Comparison of ENCODE assay signal across 14 mouse cellular contexts in the genomic region with DNA sequence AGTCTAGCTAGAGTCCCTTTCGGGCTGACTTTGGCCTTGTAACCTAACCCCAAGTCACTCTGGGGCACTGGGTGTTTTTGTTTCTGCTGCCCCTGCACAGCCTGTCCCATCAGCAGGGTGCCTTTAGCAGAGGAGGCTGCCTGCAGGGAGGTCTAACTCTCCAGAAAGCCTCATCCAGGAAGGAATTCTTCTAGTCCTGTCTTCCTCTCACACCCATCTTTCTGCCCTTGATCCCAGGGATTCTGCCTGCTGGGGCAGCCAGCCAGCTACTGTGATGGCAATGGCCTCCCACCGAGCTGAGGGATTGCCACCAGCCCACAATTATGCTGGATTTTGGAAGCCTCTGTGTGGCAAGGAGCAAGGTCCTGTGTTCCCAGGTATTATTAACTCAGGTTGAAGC.
DNase-seq lines count a peak whose midpoint lies in the region; ATAC-seq and TF ChIP-seq lines count a peak whose summit lies in the region.
"Had no signal": no experiment of that assay in that cellular context is flagged by ENCODE, and none has a peak within 500 bp of the region (broad histone marks: within the 10 kb centered on the region; RNA-seq: fewer than 3 reads in every experiment).

No protein-coding gene starts in this region.

- intact Hi-C loops in heart, postnatal 36 days (cut with DNase I) = no loop called here

- H3K27me3 ChIP-seq in heart, embryonic 10.5 days (ENCODE audit: insufficient read depth, poor library complexity, severe bottlenecking) = no peaks in the 10 kb centered on the region
- H3K27me3 ChIP-seq in ES-Bruce4 (ENCODE audit: control insufficient read depth, insufficient read depth, low read length, poor library complexity, severe bottlenecking) = no peaks in the 10 kb centered on the region; the same call in none of the 2 replicates
- no peaks in the 10 kb centered on the region for H3K27me3 ChIP-seq in forebrain, embryonic 16.5 days (replicated peaks; ENCODE audit: control insufficient read depth, insufficient read depth, low read length)
- H3K27me3 ChIP-seq: limb, embryonic 15.5 days; lung, embryonic 15.5 days had no signal

- H3K9me3 ChIP-seq in heart, embryonic 10.5 days = no peaks in the 10 kb centered on the region
- no peaks in the 10 kb centered on the region for H3K9me3 ChIP-seq in ES-Bruce4 (replicated peaks; ENCODE audit: control insufficient read depth, insufficient read depth, low read length, poor library complexity, severe bottlenecking)
- H3K9me3 ChIP-seq in forebrain, embryonic 16.5 days (ENCODE audit: control insufficient read depth, low read length) = no peaks in the 10 kb centered on the region
- H3K9me3 ChIP-seq: limb, embryonic 15.5 days; lung, embryonic 15.5 days had no signal

- no peak for ATAC-seq in frontal cortex, adult (ENCODE audit: low TSS enrichment)
- no peak for ATAC-seq in forebrain, embryonic 16.5 days
- ATAC-seq: CD4-positive, CD25-positive, alpha-beta regulatory T cell, adult 4 months had no signal

- peaks cover 9% of the 10 kb centered on the region; the same call in 1 of the 2 replicates for H3K4me1 ChIP-seq in heart, embryonic 10.5 days
- H3K4me1 ChIP-seq in ES-Bruce4 (ENCODE audit: control insufficient read depth, insufficient read depth, low read length) = no peaks in the 10 kb centered on the region
- no peaks in the 10 kb centered on the region for H3K4me1 ChIP-seq in forebrain, embryonic 16.5 days (replicated peaks; ENCODE audit: control insufficient read depth, insufficient read depth, low read length)

- no peaks in the 10 kb centered on the region for H3K36me3 ChIP-seq in heart, embryonic 10.5 days
- no peaks in the 10 kb centered on the region for H3K36me3 ChIP-seq in ES-Bruce4 (ENCODE audit: control insufficient read depth, insufficient read depth, low read length, poor library complexity, severe bottlenecking)
- H3K36me3 ChIP-seq in forebrain, embryonic 16.5 days (ENCODE audit: control insufficient read depth, insufficient read depth) = no peaks in the 10 kb centered on the region
- H3K36me3 ChIP-seq: limb, embryonic 15.5 days; lung, embryonic 15.5 days had no signal

- TF ChIP-seq EP300 in ES-Bruce4 (IDR thresholded peaks at IDR 0.05; ENCODE audit: insufficient read depth, low read depth, low read length) = peak; percentile 74

- DNase-seq in heart, embryonic 10.5 days (ENCODE audit: low spot score) = no peak
- no peak for DNase-seq in heart, postnatal 36 days
- peak; percentile 85 for DNase-seq in ZHBTc4 (ENCODE audit: low read depth, low spot score)
- DNase-seq in kidney, postnatal 14 days = peak; percentile 15
- DNase-seq in thymus, postnatal 36 days = no peak
- DNase-seq: cerebellum, adult 9-11 months; layer of hippocampus, postnatal 36 days had no signal

- H3K4me2 ChIP-seq in forebrain, embryonic 16.5 days (ENCODE audit: low read length) = no peak overlapping the region
- H3K4me2 ChIP-seq: limb, embryonic 15.5 days; lung, embryonic 15.5 days had no signal

- peak overlapping the region; percentile 29; the same call in 1 of the 2 replicates for H3K27ac ChIP-seq in heart, embryonic 10.5 days
- no peak overlapping the region for H3K27ac ChIP-seq in ES-Bruce4 (ENCODE audit: insufficient read depth, low read length)
- no peak overlapping the region for H3K27ac ChIP-seq in forebrain, embryonic 16.5 days (ENCODE audit: low read length)
- H3K27ac ChIP-seq: limb, embryonic 15.5 days; lung, embryonic 15.5 days; stomach, postnatal 0 days had no signal

- no peak overlapping the region for H3K9ac ChIP-seq in ES-Bruce4 (ENCODE audit: low read depth, poor library complexity, severe bottlenecking)
- no peak overlapping the region for H3K9ac ChIP-seq in forebrain, embryonic 16.5 days (replicated peaks; ENCODE audit: low read depth, low read length)
- H3K9ac ChIP-seq: limb, embryonic 15.5 days; lung, embryonic 15.5 days had no signal

- TF ChIP-seq CTCF in ES-Bruce4 (IDR thresholded peaks at IDR 0.05; ENCODE audit: low read depth, low read length) = no peak

- 12% methylated on average over 2 of the region's 2 CpGs for WGBS in heart, embryonic 10.5 days
- WGBS in forebrain, embryonic 16.5 days = 10% methylated on average over 2 of the region's 2 CpGs

- no peak for TF ChIP-seq POLR2A in ES-Bruce4 (IDR thresholded peaks at IDR 0.05; ENCODE audit: insufficient read depth, low read length)

- H3K4me3 ChIP-seq in heart, embryonic 10.5 days = no peak overlapping the region
- no peak overlapping the region for H3K4me3 ChIP-seq in ES-Bruce4 (ENCODE audit: low read depth, low read length)
- H3K4me3 ChIP-seq in forebrain, embryonic 16.5 days (replicated peaks; ENCODE audit: low read length) = no peak overlapping the region
- H3K4me3 ChIP-seq: limb, embryonic 15.5 days; lung, embryonic 15.5 days had no signal

Comparison
In these comparisons a context has a peak if more than half of its experiments do, and no peak if none do; other contexts are left out.
1. DNase-seq: peak in ZHBTc4 (single experiment) and kidney, postnatal 14 days (single experiment); none in heart, embryonic 10.5 days (single experiment), heart, postnatal 36 days (0 of 2) and thymus, postnatal 36 days (0 of 2).